In genomic region chr1:98124727-98125126, GRCm38 (mm10) we compare ENCODE assay signal across 18 mouse cellular contexts.
"Had no signal": no experiment of that assay in that cellular context is flagged by ENCODE, and none has a peak within 500 bp of the region (broad histone marks: within the 10 kb centered on the region; RNA-seq: fewer than 3 reads in every experiment).

No protein-coding gene starts in this region.

- H3K27me3 ChIP-seq: midbrain, embryonic 12.5 days; neural tube, embryonic 13.5 days; neural tube, embryonic 15.5 days; stomach, embryonic 15.5 days had no signal

- H3K36me3 ChIP-seq: midbrain, embryonic 10.5 days; midbrain, embryonic 12.5 days; neural tube, embryonic 13.5 days; neural tube, embryonic 15.5 days; stomach, embryonic 15.5 days had no signal

- H3K9me3 ChIP-seq: midbrain, embryonic 10.5 days; midbrain, embryonic 12.5 days; neural tube, embryonic 13.5 days; neural tube, embryonic 15.5 days; stomach, embryonic 15.5 days had no signal

- H3K4me1 ChIP-seq: midbrain, embryonic 12.5 days; neural tube, embryonic 13.5 days; stomach, embryonic 15.5 days had no signal

- H3K27ac ChIP-seq: midbrain, embryonic 10.5 days; midbrain, embryonic 12.5 days; neural tube, embryonic 13.5 days; neural tube, embryonic 15.5 days; stomach, embryonic 15.5 days; stomach, postnatal 0 days had no signal

- ATAC-seq: midbrain, embryonic 16.5 days had no signal

- H3K9ac ChIP-seq: lung, embryonic 14.5 days; midbrain, embryonic 12.5 days; neural tube, embryonic 13.5 days; neural tube, embryonic 15.5 days; stomach, embryonic 15.5 days had no signal

- DNase-seq: lung, adult 18-20 months; lung, embryonic 14.5 days; lung, postnatal 10 days; lung, postnatal 4 days; midbrain, embryonic 14.5 days; retina, postnatal 1 day; right cerebral cortex, adult 18-20 months; thymus, adult 2 months; thymus, postnatal 25 days; thymus, postnatal 4 days had no signal

- H3K4me2 ChIP-seq: lung, embryonic 14.5 days; midbrain, embryonic 12.5 days; neural tube, embryonic 13.5 days; neural tube, embryonic 15.5 days; stomach, embryonic 15.5 days had no signal

- H3K4me3 ChIP-seq: midbrain, embryonic 10.5 days; midbrain, embryonic 12.5 days; myocyte; neural tube, embryonic 13.5 days; neural tube, embryonic 15.5 days; stomach, embryonic 15.5 days had no signal
